Mouse (Mus musculus): ENCODE measurements around the gene Trh.
A peak's percentile ranks its signal among the peaks of the same experiment; 100 is the strongest.

Trh gene

GRCm38 (mm10) chr6:92244591-92244990, at the start of gene Trh:
Trh (minus strand) TSS chr6:92244650.
- peak; percentile 17 for DNase-seq (ENCODE audit: low spot score)

- no peak for DNase-seq (ENCODE audit: low spot score)
Observed at GRCm38 (mm10) chr6:92290826-92291225, 46.4 kb upstream of the Trh start.

DNA sequence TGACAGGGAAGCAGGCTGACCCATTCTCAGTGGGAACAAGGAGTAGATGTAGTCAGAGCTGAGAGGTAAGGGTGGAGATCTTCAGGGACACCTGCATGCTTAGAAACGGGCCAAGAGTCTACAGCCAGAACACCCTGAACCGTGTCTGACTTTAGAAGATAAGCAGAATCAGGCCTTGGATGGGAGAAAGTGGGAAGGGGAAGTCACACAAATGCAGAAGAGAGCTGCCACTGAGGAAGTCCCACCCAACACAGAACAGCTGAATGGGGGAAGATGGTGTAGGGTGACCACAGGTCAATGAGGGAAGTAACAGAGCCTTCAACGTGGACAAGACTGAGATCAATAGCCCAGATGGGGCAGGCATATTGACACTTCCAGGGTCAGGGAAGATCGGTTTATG, 42.4 kb upstream of the Trh start:
- DNase-seq (ENCODE audit: low spot score): no peak

DNA sequence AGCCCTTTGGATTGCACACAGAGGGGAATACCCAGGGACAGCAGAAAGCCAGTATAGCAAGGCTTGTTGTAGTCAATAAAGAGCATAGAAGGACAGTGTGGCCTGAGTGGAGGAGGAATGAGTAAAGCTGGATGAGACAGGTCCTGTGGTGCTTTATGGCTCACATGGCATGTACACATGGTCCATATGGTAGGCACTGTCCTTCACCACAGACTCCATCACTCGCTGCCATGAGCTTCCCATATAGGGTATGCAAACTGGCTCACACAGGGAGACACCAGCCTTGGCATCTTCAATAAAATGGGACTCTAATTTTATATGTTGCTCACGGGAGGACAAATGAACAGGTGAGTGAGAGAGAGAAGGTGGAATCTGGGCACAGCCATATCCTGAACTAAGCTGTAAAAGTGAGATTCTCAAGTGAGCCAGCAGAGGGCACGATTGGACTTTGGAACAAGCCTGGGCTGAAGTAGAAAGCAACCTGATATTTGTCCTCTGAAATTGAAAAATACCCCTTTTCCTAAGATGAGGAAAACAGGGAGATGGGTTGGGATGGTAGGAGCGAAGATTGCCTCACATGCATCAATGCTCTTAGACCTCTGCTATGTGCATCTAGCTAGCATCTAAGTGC, 41.9 kb upstream of the Trh start:
- DNase-seq (ENCODE audit: low spot score): peak; percentile 81

DNA sequence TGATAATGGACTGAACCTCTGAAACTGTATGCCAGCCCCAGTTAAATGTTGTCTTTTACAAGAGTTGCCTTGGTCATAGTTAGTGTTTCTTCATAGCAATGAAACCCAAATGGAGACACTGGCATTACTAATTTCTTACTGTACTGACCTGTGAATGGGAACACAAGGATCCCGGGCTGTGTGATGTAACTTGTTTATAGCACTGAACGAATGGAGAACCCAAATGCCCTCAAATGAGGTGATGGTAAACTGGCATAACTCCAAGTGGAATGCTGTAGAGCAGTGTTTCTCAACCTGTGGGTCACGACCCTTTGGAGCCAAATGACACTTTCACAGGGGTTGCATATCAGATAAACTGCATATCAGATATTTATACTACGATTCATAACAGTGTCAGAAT, 41.1 kb upstream of the Trh start:
- no peak for DNase-seq (ENCODE audit: low spot score)

GRCm38 (mm10) chr6:92277179-92277578, 32.7 kb upstream of the Trh start:
- no peak for DNase-seq (ENCODE audit: low spot score)

DNA sequence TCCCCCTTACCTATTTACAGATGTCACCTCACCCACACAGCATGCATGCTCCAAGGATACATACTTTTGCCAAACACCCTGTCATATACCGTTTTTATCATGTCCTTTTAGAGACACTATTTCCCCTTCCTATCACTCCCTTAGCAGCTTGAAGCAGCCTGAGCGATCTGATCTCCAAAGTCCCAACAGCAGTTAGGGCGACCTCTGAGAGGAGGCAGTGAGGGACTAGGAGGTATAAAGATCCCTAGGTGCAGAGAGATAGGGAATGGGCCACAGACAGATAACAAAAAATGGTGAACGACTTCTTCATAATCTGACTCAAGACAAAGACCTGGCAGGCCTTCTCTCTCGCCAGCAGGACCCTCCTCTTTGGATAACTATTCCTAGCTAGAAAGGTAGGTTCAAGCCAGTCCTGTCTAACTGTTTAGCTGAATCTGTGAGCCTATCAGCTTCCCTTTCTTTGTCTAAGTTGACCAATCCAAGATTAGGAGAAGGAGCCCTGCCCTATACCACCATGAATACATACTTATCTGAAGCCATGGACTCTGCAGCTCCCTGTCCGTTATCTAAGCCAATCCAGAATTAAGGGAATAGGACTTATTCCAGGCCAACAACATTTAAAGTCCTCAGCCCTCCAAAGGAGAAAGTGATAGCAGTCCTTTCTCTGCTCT, 29.3 kb upstream of the Trh start:
- no peak for DNase-seq (ENCODE audit: low spot score)

- DNase-seq (ENCODE audit: low spot score): no peak
Observed at GRCm38 (mm10) chr6:92272601-92273000, 28.2 kb upstream of the Trh start.

DNA sequence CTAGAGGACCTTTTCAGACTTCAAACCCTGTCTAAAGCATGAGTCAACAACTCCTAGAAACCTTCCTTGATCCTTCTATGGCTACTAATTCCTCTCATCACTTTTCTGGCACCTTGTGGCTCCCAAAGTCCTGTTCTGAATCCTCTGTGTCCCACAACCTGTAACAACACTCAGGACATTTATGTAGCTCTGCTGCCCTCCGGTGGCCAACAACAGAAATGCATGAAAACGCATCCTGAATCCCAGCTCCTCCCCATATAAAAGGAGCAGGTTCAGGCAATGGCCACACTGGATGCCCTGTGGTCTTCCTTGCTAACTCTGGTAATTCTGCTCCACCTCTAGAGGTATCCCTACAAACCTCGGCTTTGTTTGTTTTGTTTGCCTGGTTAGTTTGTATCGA, 24.6 kb upstream of the Trh start:
- peak; percentile 88 for DNase-seq (ENCODE audit: low spot score)

DNA sequence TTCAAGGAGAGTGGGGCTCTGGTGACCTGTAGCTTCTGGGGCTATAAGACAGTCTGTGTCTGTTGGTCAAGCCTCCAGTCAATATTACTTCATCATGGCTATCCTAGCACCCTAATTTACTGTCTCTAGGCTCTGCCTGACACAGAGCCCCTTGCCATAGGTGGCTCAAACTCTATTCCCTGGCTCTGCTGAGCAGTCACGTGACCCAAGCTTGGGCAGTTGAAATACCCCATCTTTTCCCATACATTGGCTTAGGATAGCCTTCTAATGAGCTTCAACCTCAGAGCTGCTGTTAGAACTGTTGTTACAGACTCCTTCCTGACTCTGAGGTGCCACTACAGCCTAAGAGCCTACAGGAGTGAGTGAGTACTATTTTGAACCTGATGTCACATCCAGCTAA, 23.6 kb upstream of the Trh start:
- no peak for DNase-seq (ENCODE audit: low spot score)

- DNase-seq (ENCODE audit: low spot score): no peak
Observed at GRCm38 (mm10) chr6:92261162-92261843, 16.9 kb upstream of the Trh start.

GRCm38 (mm10) chr6:92255346-92255745, 10.9 kb upstream of the Trh start:
- DNase-seq (ENCODE audit: low spot score): no peak

- no peak for DNase-seq (ENCODE audit: low spot score)
Observed at GRCm38 (mm10) chr6:92253253-92253870, 8.9 kb upstream of the Trh start.

DNA sequence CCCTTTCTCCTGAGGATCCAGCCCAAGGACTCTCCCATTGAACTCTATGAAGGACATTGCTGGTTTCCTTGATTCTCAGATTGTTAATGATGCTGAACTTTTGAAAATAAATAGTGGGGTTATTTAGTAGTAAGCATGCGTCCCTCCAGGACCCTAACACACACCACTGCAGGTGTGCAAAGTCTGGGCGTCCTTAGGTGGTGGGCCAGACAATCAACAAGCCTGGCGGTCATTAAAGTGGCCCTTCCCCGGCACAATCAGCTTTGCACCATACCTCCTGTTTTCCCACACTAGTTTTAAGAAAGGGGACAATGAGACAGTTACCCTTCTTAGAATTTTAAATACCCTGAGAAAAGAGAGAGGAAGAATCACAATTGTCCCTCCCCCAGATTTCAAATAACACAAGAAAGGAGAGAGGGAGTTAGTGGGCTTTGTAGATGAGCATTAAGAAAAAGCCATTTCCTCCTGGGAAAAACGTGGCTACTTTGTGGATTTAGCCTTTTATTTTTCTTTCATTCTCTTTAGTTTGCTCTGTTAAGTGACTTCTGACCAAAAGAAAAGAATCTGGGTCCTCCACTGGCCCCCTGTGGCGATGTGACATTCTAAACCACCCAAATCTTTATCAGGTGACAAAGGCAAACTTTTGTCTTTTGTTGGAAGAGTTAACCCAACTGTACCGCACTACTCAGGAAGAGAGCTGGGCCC, 2.9 kb upstream of the Trh start:
- DNase-seq (ENCODE audit: low spot score): no peak

DNA sequence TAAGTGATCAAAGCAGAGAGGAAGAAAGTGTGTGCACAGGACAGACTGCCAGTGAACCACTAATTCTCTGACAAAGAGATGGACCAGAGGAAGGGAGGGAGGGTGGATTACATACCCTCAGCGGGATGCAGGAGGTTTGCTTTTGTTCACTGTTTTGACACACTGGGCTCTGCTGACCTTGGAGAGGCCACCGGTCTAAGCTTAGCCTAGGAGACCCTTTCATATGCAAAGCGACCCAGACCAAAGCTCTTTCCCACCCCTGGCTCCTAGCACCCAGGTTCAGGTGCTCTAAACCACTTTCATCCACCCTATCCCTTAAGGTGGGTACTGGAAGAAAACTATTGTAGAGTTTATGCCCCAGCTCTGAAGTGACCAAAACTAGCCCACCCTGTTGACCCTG, 1.9 kb upstream of the Trh start:
- peak; percentile 47 for DNase-seq (ENCODE audit: low spot score)

DNA sequence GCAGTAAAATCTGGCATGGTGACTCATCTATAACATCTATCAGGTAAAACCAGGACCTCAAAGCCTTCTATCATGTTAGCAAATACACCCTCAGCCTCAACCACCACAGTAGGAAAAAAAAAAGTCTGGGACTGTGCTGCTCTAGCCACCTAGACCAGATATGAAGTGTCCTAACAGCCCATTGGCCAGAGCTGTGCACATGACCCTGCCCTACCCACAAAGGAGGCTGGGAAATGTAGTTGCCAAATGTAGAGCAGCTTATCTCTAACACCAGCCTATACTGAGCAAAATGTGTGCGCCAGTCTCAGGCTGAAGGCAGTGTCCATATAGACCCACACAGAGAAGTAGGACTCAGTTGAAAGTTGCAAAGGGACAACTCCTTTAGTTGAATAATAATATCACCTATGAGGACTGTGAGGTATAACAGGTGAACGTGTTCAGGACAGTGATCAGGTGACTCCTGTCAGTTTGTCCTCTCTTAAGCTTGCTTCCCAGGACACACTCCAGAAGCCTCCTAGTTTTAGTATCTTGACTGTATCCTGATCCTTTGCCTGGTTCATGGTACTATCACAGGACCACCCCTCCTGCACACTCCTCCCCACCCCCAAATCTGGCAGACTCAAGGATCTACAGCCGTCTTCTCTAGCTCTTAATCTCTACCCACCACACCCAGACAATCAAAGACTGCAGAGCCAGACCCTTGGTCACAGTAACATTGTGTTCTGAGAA, 3.1 kb downstream of the Trh start:
- DNase-seq (ENCODE audit: low spot score): peak; percentile 67

DNA sequence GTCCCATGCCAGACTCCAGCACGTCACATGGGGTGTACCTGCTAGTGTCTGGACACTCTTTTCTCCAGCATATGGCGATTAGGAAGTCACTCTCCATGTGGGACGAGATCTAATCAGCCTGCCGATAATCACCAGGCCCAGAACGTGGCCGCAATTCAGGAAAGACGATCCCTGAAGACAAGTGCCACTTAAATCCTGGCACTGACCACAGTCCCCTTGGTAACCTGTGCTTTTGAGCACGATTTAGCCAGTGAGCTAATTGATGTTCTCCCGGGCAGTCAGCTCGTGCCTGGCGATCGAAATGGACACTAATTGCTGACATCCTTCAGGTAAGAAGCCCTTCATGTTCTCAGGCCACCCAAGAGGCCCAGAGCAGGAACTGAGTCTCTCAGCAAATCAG, 9.4 kb downstream of the Trh start:
- no peak for DNase-seq (ENCODE audit: low spot score)

DNA sequence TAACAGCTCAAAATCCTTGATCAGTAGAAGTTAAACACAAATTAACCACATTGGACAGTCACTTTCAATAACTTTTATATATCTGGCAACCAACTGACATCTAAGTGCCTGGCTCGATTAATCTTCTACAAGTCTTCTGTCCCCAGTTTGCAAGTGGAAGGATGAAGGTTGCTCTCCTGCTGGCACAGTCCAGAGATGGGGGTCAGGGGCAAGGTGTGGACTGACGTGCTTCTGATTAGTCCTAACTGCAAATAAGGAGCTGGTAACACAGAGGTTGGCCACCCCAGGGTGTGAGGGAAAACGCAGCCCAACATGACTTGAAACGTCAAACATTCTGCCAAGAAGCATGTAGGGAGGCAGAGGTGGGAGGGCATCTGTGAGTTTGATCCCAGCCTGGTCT, 12.7 kb downstream of the Trh start:
- DNase-seq (ENCODE audit: low spot score): no peak

DNA sequence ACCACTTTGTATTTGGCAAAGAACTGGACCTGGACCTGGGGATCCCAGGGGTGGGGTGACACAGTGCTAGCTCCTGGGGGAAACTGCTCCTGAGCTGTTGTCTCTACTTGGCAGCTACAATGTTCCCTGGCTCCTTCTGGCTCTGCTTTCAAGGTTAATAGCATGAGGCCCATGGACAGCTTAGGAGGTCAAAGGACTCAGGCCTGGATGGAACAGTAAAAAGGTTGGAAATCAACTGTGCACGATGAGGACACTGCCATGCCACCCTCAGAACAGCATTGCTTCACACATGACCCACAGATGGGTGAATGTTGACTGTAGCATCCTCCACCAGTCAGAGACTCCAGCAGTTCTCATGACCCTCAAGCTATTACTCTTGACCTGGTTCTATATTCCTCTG, 13.1 kb downstream of the Trh start:
- DNase-seq (ENCODE audit: low spot score): no peak

DNA sequence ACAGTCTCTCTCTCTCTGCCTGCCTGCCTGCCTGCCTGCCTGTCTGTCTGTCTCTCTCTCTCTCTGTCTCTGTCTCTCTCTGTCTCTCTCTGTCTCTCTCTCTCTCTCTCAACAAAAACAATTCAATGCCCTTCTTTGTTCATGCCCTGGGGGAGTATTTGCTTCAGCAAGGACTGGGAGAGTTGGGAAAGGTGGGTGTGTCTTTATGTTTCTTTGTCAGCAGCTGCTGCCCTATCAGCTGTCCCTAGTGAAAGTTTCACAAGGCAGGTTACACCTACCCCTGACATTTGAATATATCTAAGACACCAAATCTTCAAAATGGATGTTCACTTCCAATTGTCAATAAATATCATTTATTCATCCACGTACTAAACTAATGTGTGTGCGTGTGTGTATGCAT, 14.9 kb downstream of the Trh start:
- no peak for DNase-seq (ENCODE audit: low spot score)

DNA sequence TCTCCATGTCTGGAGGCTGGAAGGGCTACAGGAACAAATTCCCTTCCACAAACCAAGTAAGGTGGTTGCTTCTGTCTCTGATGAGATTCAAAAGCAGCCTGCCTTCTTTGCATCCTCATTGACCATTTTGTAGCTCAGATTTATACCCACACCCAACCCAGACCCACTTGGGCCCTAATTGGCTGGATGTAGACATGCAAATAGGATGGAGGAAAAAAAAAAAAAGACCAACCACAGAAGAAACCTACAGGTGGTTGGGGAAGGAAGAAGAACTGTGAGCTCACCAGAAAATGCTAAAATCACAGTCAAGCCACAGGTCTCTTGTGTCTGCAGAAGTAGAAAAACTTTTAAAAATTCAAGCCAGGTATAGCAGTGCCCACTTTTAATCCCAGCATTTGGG, 15.3 kb downstream of the Trh start:
- DNase-seq (ENCODE audit: low spot score): no peak

DNA sequence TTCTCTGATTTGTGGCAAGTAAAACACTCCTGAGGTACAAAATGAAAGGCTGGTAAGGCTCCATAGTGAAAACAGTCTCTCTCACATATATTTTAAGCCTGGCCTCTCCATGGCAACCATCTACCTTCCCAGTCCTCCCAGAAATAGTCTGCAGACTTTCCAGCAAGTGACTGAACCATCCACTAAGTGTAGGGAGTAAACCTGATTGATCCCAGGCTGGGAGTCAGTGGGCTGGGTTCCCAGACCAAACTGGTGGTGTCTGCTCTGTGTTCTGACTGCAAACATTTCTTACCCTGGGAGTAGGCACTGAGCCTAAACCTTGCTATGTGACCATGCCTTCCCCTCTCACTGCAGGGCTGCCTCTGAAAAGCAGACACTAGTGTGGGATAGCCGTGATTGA, 19.5 kb downstream of the Trh start:
- no peak for DNase-seq (ENCODE audit: low spot score)

Data from embryo, embryonic 10 days (tissue).